Mouse (Mus musculus) thymus, postnatal 10 days (tissue): ENCODE results near the gene Rb1.

Source experiments
- DNase-seq, 2 experiments: peaks; one replicate each; pipeline ENCODE4 v3.0.0; 2021; ENCODE audit warnings: low spot score in 2 of 2

The Rb1 gene

GRCm38 (mm10) chr14:73162192-73162800, 163.3 kb downstream of the Rb1 start:
- no peak for DNase-seq

- DNase-seq = no peak
Observed at GRCm38 (mm10) chr14:73161303-73161702, 164.3 kb downstream of the Rb1 start.

GRCm38 (mm10) chr14:73148125-73148524, 177.5 kb downstream of the Rb1 start:
- no peak for DNase-seq

DNA sequence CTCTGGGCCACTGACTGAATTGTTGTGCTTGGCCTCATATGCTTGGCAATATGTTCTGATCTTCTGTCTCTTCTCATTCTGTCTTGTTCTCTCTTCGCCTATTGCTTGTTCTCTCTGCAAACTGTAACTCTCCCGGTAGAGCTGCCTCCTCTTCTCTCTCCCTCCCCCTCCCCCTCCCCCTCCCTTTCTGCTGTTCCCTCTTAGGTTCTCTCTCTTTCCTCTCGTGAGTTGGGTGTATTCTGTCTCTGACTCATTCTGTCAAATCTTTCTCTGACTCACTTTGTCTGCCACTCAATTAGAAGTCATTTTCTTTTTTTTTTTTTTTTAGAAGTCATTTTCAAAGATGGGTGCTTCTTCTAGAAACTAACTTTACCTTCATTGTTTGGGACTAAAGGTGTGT, 178.9 kb downstream of the Rb1 start:
- DNase-seq = no peak

- no peak for DNase-seq
Observed at GRCm38 (mm10) chr14:73145531-73145930, 180.1 kb downstream of the Rb1 start.

GRCm38 (mm10) chr14:73143710-73144420, 181.8 kb downstream of the Rb1 start:
- no peak for DNase-seq

DNA sequence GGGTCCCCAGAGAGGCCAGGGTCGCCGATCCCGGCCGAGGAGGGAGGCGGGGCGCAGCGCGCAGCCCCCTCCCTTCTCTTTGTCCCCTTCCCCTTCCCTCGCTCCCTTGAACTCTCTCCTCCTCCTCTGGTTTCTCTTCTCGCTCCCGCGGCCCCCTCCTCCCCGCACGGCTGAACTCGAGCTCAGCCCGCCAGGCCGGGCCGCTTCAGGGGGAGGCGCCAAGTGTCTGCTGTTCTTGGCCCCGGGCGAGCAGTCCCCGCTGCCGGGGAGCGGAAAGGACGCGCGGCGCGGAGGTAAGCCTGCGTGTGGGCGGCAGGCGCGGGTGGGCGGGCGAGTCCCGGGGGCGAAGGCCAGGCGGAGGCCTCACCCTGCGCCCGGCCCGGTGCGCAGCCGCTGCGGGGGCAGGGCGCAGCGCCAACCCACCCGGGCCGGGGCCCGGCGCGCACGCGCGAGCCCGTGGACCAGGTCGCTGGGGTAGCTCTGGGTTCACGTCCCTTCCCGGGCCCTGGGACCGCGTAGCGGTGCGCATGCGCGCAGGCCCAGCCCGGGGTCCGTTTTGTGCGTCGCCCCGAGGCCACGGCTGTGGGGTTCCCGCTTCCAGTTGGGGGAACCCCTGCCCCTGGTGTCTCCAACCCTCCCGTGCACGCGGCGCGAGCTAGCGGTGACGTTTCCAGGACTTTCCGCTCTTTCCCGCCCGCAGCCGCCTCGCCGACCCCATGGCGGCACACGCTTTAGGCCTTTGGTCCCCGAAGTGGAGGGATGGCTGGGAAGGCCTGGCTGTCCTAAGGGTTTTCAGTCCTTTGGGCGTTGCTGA, 182.5 kb downstream of the Rb1 start:
- peak; percentile 87 to 88 for DNase-seq

DNA sequence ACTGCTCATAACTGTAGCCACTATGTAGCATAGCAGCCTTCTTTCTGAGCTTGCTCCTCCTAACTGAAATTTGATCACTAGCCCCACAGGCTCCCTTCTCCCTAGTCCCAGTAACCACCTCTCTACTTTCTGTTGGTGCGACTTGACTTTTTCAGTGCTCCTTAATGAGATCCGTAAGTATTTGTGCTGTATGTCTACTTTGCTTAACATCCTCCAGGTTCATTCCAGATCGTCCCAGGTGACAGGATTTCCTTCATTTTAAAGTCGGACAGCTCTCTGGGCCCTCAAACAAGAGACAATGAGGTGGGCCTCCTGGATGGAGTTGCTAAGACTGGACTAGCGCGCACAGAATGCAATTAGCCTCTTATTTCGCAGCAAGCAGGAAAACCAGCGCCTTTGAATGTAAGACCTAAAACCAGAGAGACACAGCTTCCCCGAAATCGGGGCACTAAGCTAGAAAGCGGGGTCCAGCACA, 183.2 kb downstream of the Rb1 start:
- DNase-seq = no peak

DNA sequence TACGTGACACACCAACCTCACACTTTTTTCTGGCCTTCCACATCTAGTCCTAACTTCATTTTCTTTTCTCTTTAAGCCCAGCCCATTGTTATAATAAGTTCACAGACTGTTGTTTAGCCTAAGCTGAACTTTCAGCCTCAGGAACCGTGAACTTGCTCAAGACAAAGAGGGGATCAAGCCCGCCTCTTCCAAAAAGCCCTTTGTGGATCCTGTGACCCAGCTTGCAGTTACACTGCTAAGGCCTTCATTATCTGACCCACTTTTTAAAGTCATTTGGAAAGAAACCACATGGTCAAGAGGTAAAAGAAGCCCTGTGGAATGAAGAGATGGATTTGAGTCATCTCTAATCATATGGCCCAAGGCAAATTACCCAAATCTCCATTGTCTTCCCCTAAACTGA, 183.8 kb downstream of the Rb1 start:
- no peak for DNase-seq

DNA sequence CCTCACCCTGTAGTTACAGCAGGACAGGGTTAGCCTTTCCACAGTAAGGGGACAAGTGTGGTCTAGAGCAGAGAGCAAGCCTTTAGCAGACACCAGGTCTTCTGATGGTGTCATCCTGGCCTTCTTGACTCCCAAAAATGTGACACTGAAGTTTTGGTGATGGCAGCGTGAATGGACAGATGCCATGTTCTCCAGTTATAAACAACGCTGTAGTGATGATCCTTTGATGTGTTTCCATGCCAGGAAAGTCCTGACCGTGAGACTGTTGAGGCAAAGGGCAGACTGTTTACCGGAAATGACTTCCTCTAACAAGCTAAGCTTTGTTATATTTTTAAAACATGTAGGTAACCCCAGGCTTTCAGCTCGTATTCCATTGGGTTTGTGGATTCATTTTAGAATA, 185.8 kb downstream of the Rb1 start:
- DNase-seq = no peak

GRCm38 (mm10) chr14:73138483-73138882, 187.1 kb downstream of the Rb1 start:
- no peak for DNase-seq

GRCm38 (mm10) chr14:73137234-73137633, 188.4 kb downstream of the Rb1 start:
- no peak for DNase-seq
